Mouse (Mus musculus) G1E (cell line): ENCODE results near the gene Gpd1.

Experiments
- CTCF ChIP-seq: IDR thresholded peaks from 2 replicates; pipeline ENCODE4 v1.5.1; 2012; ENCODE audit warnings: low read depth, low read length, inconsistent platforms, mixed read lengths
- GATA1 ChIP-seq: IDR thresholded peaks from 2 replicates; pipeline ENCODE4 v1.6.1; 2012; ENCODE audit warnings: borderline replicate concordance, low read length, inconsistent platforms, mixed read lengths
- GATA2 ChIP-seq: IDR thresholded peaks from 2 replicates; pipeline ENCODE4 v1.6.1; 2012; ENCODE audit warnings: low read depth, low read length, inconsistent platforms, borderline replicate concordance
- POLR2AphosphoS5 ChIP-seq: IDR thresholded peaks from 2 replicates; pipeline ENCODE4 v1.6.1; 2012; ENCODE audit warnings: low read depth, low read length, inconsistent platforms; ENCODE audit not compliant: insufficient replicate concordance
- TAL1 ChIP-seq: conservative IDR thresholded peaks from 2 replicates; pipeline ENCODE4 v1.6.1; 2012; ENCODE audit warnings: low read depth, low read length, inconsistent platforms, mixed read lengths

DNA sequence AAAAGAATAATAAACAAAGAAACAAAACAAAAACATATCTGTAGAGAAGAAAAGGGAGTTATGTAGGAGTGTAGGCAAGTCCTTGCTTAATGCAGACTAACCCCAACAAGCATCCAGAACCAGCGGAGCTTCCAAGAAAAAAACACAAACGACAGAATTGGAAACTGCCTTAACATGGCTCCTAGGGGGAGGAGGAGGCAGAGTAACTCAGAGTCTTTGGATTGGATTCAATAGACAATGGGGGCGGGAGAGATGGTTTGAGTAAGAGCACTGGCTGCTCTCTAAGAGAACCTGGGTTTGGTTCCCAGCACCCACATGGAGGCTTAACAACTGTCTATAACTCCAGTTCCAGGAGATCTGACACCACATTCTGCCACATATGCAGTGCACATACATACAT, 14.4 kb downstream of the Gpd1 start:
- TF ChIP-seq CTCF (no peak), POLR2AphosphoS5 (no peak), TAL1 (no peak), GATA1 (no peak), GATA2 (no peak)
